Comparison of ENCODE assay signal across 36 mouse cellular contexts in genomic region chr1:105700984-105701530, GRCm38 (mm10).
"Had no signal": no experiment of that assay in that cellular context is flagged by ENCODE, and none has a peak within 500 bp of the region (broad histone marks: within the 10 kb centered on the region; RNA-seq: fewer than 3 reads in every experiment).

No protein-coding gene starts in this region.

- H3K9ac ChIP-seq: heart, embryonic 12.5 days; heart, embryonic 13.5 days; heart, embryonic 15.5 days; hindbrain, embryonic 12.5 days; hindbrain, embryonic 13.5 days; hindbrain, embryonic 14.5 days; hindbrain, embryonic 15.5 days; intestine, embryonic 15.5 days; kidney, embryonic 15.5 days had no signal

- ATAC-seq: hindbrain, embryonic 16.5 days; hindbrain, postnatal 0 days; inflammation-experienced regulatory T-cells, adult 6 months; intestine, embryonic 15.5 days; intestine, embryonic 16.5 days; intestine, postnatal 0 days had no signal

- H3K27me3 ChIP-seq: heart, embryonic 12.5 days; heart, embryonic 13.5 days; heart, embryonic 15.5 days; hindbrain, embryonic 12.5 days; hindbrain, embryonic 13.5 days; hindbrain, embryonic 15.5 days; intestine, embryonic 15.5 days; kidney, embryonic 15.5 days had no signal

- H3K27ac ChIP-seq: heart, embryonic 10.5 days; heart, embryonic 13.5 days; heart, embryonic 15.5 days; hindbrain, embryonic 10.5 days; hindbrain, embryonic 12.5 days; hindbrain, embryonic 13.5 days; hindbrain, embryonic 14.5 days; hindbrain, embryonic 15.5 days; hindbrain, postnatal 0 days; intestine, embryonic 15.5 days; kidney, embryonic 15.5 days; kidney, postnatal 0 days; layer of hippocampus, adult 2 months; left cerebral cortex, adult 2 months had no signal

- H3K4me3 ChIP-seq: heart, embryonic 10.5 days; heart, embryonic 12.5 days; heart, embryonic 13.5 days; heart, embryonic 15.5 days; hindbrain, embryonic 10.5 days; hindbrain, embryonic 12.5 days; hindbrain, embryonic 13.5 days; hindbrain, embryonic 15.5 days; intestine, embryonic 15.5 days; kidney, embryonic 15.5 days; layer of hippocampus, adult 2 months; left cerebral cortex, adult 2 months had no signal

- H3K4me2 ChIP-seq: heart, embryonic 11.5 days; heart, embryonic 12.5 days; heart, embryonic 13.5 days; heart, embryonic 15.5 days; hindbrain, embryonic 12.5 days; hindbrain, embryonic 13.5 days; hindbrain, embryonic 14.5 days; hindbrain, embryonic 15.5 days; intestine, embryonic 15.5 days; kidney, embryonic 15.5 days had no signal

- H3K36me3 ChIP-seq: intestine, embryonic 15.5 days had no signal

- DNase-seq: heart, postnatal 10 days; heart, postnatal 14 days; heart, postnatal 36 days; heart, postnatal 4 days; kidney, adult 11 months; kidney, adult 18-20 months; kidney, adult 2 months; kidney, adult 8-10 months; kidney, adult 9 months; kidney, postnatal 10 days; kidney, postnatal 14 days; kidney, postnatal 25 days; kidney, postnatal 36 days; kidney, postnatal 4 days; layer of hippocampus, adult 9-11 months; layer of hippocampus, postnatal 36 days had no signal

- H3K4me1 ChIP-seq: heart, embryonic 10.5 days; heart, embryonic 12.5 days; heart, embryonic 13.5 days; heart, embryonic 15.5 days; hindbrain, embryonic 10.5 days; hindbrain, embryonic 12.5 days; hindbrain, embryonic 13.5 days; hindbrain, embryonic 15.5 days; intestine, embryonic 15.5 days; kidney, embryonic 15.5 days had no signal

- H3K9me3 ChIP-seq: heart, embryonic 10.5 days; heart, embryonic 12.5 days; heart, embryonic 13.5 days; heart, embryonic 15.5 days; hindbrain, embryonic 10.5 days; hindbrain, embryonic 12.5 days; hindbrain, embryonic 13.5 days; hindbrain, embryonic 15.5 days; intestine, embryonic 15.5 days; kidney, embryonic 15.5 days had no signal
